Comparison of ENCODE assay signal across 8 mouse cellular contexts in genomic region chr5:76305616-76306015, GRCm38 (mm10). TPM values are rescaled to one million over a fixed set of nuclear protein-coding genes. Genes with fewer than 3 reads are reported as not detected.
DNase-seq lines count a peak whose midpoint lies in the region; ATAC-seq and TF ChIP-seq lines count a peak whose summit lies in the region.

No protein-coding gene starts in this region.

- 5% methylated on average over 8 of the region's 8 CpGs for WGBS in lung, embryonic 16.5 days
- 4% methylated on average over 8 of the region's 8 CpGs for WGBS in hindbrain, embryonic 11.5 days
- 9% methylated on average over 8 of the region's 8 CpGs for WGBS in liver, embryonic 14.5 days (ENCODE audit: insufficient replicate concordance)
- WGBS in stomach, postnatal 0 days, result 4% methylated on average over 8 of the region's 8 CpGs

- no peak for TF ChIP-seq CTCF in liver, embryonic 14.5 days (IDR thresholded peaks at IDR 0.05; ENCODE audit: low read depth)
- TF ChIP-seq CTCF in stomach, postnatal 0 days (IDR thresholded peaks at IDR 0.05; ENCODE audit: low read depth), result no peak

- DNase-seq in lung, postnatal 25 days (ENCODE audit: low spot score), result no peak
- DNase-seq in cerebellum, postnatal 14 days, result peak; percentile 35 to 48
- DNase-seq in hindbrain, embryonic 11.5 days (ENCODE audit: low spot score), result peak; percentile 37
- DNase-seq in liver, embryonic 14.5 days (ENCODE audit: low read depth in 3 of 3, low spot score in 3 of 3), result no peak
- DNase-seq in stomach, postnatal 0 days (ENCODE audit: low spot score), result peak; percentile 30
- DNase-seq in layer of hippocampus, postnatal 14 days (ENCODE audit: low spot score in 2 of 2), result no peak

- no peak for ATAC-seq in lung, embryonic 16.5 days (ENCODE audit: low read depth)
- ATAC-seq in hindbrain, embryonic 11.5 days (ENCODE audit: low FRiP score), result no peak
- no peak for ATAC-seq in liver, embryonic 14.5 days (ENCODE audit: insufficient read depth)
- ATAC-seq in stomach, postnatal 0 days (ENCODE audit: low FRiP score, low TSS enrichment), result no peak
- no peak for ATAC-seq in megakaryocyte progenitor cell, adult 5-6 weeks (replicated peaks; ENCODE audit: poor library complexity)

- no peaks in the 10 kb centered on the region for H3K9me3 ChIP-seq in lung, embryonic 16.5 days (ENCODE audit: control insufficient read depth, low read length)
- no peaks in the 10 kb centered on the region for H3K9me3 ChIP-seq in hindbrain, embryonic 11.5 days (ENCODE audit: control insufficient read depth, low read length)
- H3K9me3 ChIP-seq in liver, embryonic 14.5 days (ENCODE audit: control insufficient read depth, low read length), result no peaks in the 10 kb centered on the region
- no peaks in the 10 kb centered on the region for H3K9me3 ChIP-seq in stomach, postnatal 0 days (ENCODE audit: control insufficient read depth, low read length)

- no peak overlapping the region for H3K9ac ChIP-seq in lung, embryonic 16.5 days (ENCODE audit: low read length)
- no peak overlapping the region for H3K9ac ChIP-seq in hindbrain, embryonic 11.5 days (ENCODE audit: low read depth, low read length)
- H3K9ac ChIP-seq in liver, embryonic 14.5 days (replicated peaks), result no peak overlapping the region
- H3K9ac ChIP-seq in stomach, postnatal 0 days (ENCODE audit: low read length), result no peak overlapping the region

- H3K27me3 ChIP-seq in lung, embryonic 16.5 days (ENCODE audit: control insufficient read depth, insufficient read depth, low read depth, low read length), result no peaks in the 10 kb centered on the region
- H3K27me3 ChIP-seq in hindbrain, embryonic 11.5 days (ENCODE audit: control insufficient read depth, insufficient read depth, low read length), result no peaks in the 10 kb centered on the region
- H3K27me3 ChIP-seq in liver, embryonic 14.5 days (ENCODE audit: control insufficient read depth, insufficient read depth, low read length), result peaks cover 5% of the 10 kb centered on the region
- no peaks in the 10 kb centered on the region for H3K27me3 ChIP-seq in stomach, postnatal 0 days (ENCODE audit: control insufficient read depth, insufficient read depth, low read length)

- H3K27ac ChIP-seq in lung, embryonic 16.5 days (ENCODE audit: low read length), result no peak overlapping the region
- H3K27ac ChIP-seq in hindbrain, embryonic 11.5 days (ENCODE audit: low read depth, low read length), result no peak overlapping the region
- H3K27ac ChIP-seq in liver, embryonic 14.5 days, result no peak overlapping the region
- peak overlapping the region; percentile 2; the same call in 1 of the 2 replicates for H3K27ac ChIP-seq in stomach, postnatal 0 days (replicated peaks)

- peaks cover 13% of the 10 kb centered on the region; the same call in 1 of the 2 replicates for H3K4me1 ChIP-seq in lung, embryonic 16.5 days (replicated peaks; ENCODE audit: control insufficient read depth, insufficient read depth, low read length)
- no peaks in the 10 kb centered on the region for H3K4me1 ChIP-seq in hindbrain, embryonic 11.5 days (replicated peaks; ENCODE audit: control insufficient read depth, insufficient read depth, low read length)
- 0 out of 4 replicates have a peak, but pooled peaks cover 0 to 7% of the 10 kb centered on the region in 2 experiments for H3K4me1 ChIP-seq in liver, embryonic 14.5 days (replicated peaks; ENCODE audit: control insufficient read depth in 2 of 2, insufficient read depth in 2 of 2, low read length in 1 of 2)
- no peaks in the 10 kb centered on the region for H3K4me1 ChIP-seq in stomach, postnatal 0 days (replicated peaks; ENCODE audit: control insufficient read depth, insufficient read depth)

- peak overlapping the region; percentile 96 for H3K4me2 ChIP-seq in lung, embryonic 16.5 days (ENCODE audit: low read depth, low read length)
- H3K4me2 ChIP-seq in hindbrain, embryonic 11.5 days (replicated peaks; ENCODE audit: low read depth, low read length), result peak overlapping the region; percentile 56
- H3K4me2 ChIP-seq in liver, embryonic 14.5 days (ENCODE audit: low read depth), result peak overlapping the region; percentile 79
- peak overlapping the region; percentile 86 for H3K4me2 ChIP-seq in stomach, postnatal 0 days (replicated peaks; ENCODE audit: low read depth)

- no peaks in the 10 kb centered on the region for H3K36me3 ChIP-seq in lung, embryonic 16.5 days (ENCODE audit: control insufficient read depth, insufficient read depth, low read length)
- no peaks in the 10 kb centered on the region for H3K36me3 ChIP-seq in hindbrain, embryonic 11.5 days (ENCODE audit: control insufficient read depth, insufficient read depth, low read length)
- no peaks in the 10 kb centered on the region for H3K36me3 ChIP-seq in liver, embryonic 14.5 days (replicated peaks; ENCODE audit: control insufficient read depth, insufficient read depth, low read depth)
- H3K36me3 ChIP-seq in stomach, postnatal 0 days (ENCODE audit: control insufficient read depth, insufficient read depth, low read length), result no peaks in the 10 kb centered on the region

- H3K4me3 ChIP-seq in lung, embryonic 16.5 days (ENCODE audit: low read length), result peak overlapping the region; percentile 91
- H3K4me3 ChIP-seq in hindbrain, embryonic 11.5 days (ENCODE audit: low read depth, low read length), result peak overlapping the region; percentile 76; the same call in 1 of the 2 replicates
- no peak overlapping the region; a peak in 1 of 4 replicates for H3K4me3 ChIP-seq in liver, embryonic 14.5 days (ENCODE audit: insufficient read depth in 1 of 2, low read depth in 2 of 2, low read length in 2 of 2)
- peak overlapping the region; percentile 99; the same call in 1 of the 2 replicates for H3K4me3 ChIP-seq in stomach, postnatal 0 days (ENCODE audit: low read depth, low read length)

- no peak for TF ChIP-seq EP300 in liver, embryonic 14.5 days (IDR thresholded peaks at IDR 0.05; ENCODE audit: low read depth)
- TF ChIP-seq EP300 in stomach, postnatal 0 days (optimal IDR thresholded peaks at IDR 0.05), result no peak

RNA-seq across cellular contexts. Expression of gene Clock, which starts 1.0 kb away (rescaled TPM):
- polyA plus RNA-seq in lung, embryonic 16.5 days (2015; fragmentation: Nextera tagmentation; extraction: Ambion mirVana), result 13.9 and 14.9 TPM in 2 replicates
- polyA plus RNA-seq in hindbrain, embryonic 11.5 days (2014; fragmentation: Nextera tagmentation; extraction: Ambion mirVana), result 13.9 and 16.6 TPM in 2 replicates
- polyA plus RNA-seq in liver, embryonic 14.5 days (2012; rRNA removed), result 1.2 and 1.6 TPM in 2 replicates
- 1.7 TPM in 2 replicates for polyA plus RNA-seq in liver, embryonic 14.5 days (2014; fragmentation: Nextera tagmentation; extraction: Ambion mirVana)
- 6.6 and 6.7 TPM in 2 replicates for polyA plus RNA-seq in stomach, postnatal 0 days (2015; fragmentation: Nextera tagmentation; extraction: Ambion mirVana)
- total RNA-seq in layer of hippocampus, postnatal 14 days (2021), result 10 to 100 TPM; 47.9 to 48.5 TPM
- total RNA-seq in megakaryocyte progenitor cell, adult 5-6 weeks (2015), result 5.9 and 6.1 TPM in 2 replicates
- total RNA-seq in megakaryocyte progenitor cell, adult 5-6 weeks (2017), result 7.1 and 7.5 TPM in 2 replicates

RNA-seq across cellular contexts. Expression of gene Pdcl2, which starts 25.3 kb away (rescaled TPM):
- polyA plus RNA-seq in lung, embryonic 16.5 days (2015; fragmentation: Nextera tagmentation; extraction: Ambion mirVana), result not detected in 2 replicates
- polyA plus RNA-seq in hindbrain, embryonic 11.5 days (2014; fragmentation: Nextera tagmentation; extraction: Ambion mirVana), result not detected in 2 replicates
- polyA plus RNA-seq in liver, embryonic 14.5 days (2012; rRNA removed), result not detected in 2 replicates
- polyA plus RNA-seq in liver, embryonic 14.5 days (2014; fragmentation: Nextera tagmentation; extraction: Ambion mirVana), result not detected in 2 replicates
- polyA plus RNA-seq in stomach, postnatal 0 days (2015; fragmentation: Nextera tagmentation; extraction: Ambion mirVana), result not detected in 2 replicates
- total RNA-seq in layer of hippocampus, postnatal 14 days (2021), result not detected
- total RNA-seq in megakaryocyte progenitor cell, adult 5-6 weeks (2015), result not detected in 2 replicates
- total RNA-seq in megakaryocyte progenitor cell, adult 5-6 weeks (2017), result not detected in 2 replicates

RNA-seq across cellular contexts. Expression of gene Nmu, which starts 58.0 kb away (rescaled TPM):
- 0.26 and 0.57 TPM in 2 replicates for polyA plus RNA-seq in lung, embryonic 16.5 days (2015; fragmentation: Nextera tagmentation; extraction: Ambion mirVana)
- not detected in 2 replicates for polyA plus RNA-seq in hindbrain, embryonic 11.5 days (2014; fragmentation: Nextera tagmentation; extraction: Ambion mirVana)
- not detected in 2 replicates for polyA plus RNA-seq in liver, embryonic 14.5 days (2012; rRNA removed)
- polyA plus RNA-seq in liver, embryonic 14.5 days (2014; fragmentation: Nextera tagmentation; extraction: Ambion mirVana), result not detected in 2 replicates
- polyA plus RNA-seq in stomach, postnatal 0 days (2015; fragmentation: Nextera tagmentation; extraction: Ambion mirVana), result 8.1 and 10.1 TPM in 2 replicates
- not detected for total RNA-seq in layer of hippocampus, postnatal 14 days (2021)
- not detected in 2 replicates for total RNA-seq in megakaryocyte progenitor cell, adult 5-6 weeks (2015)
- not detected in 2 replicates for total RNA-seq in megakaryocyte progenitor cell, adult 5-6 weeks (2017)

Comparison
In these comparisons a context has a peak if more than half of its experiments do, and no peak if none do; other contexts are left out.
1. H3K4me3 ChIP-seq: peak in lung, embryonic 16.5 days (single experiment), hindbrain, embryonic 11.5 days (single experiment) and stomach, postnatal 0 days (single experiment); none in liver, embryonic 14.5 days (0 of 2).
2. DNase-seq: peak in cerebellum, postnatal 14 days (2 of 2), hindbrain, embryonic 11.5 days (single experiment) and stomach, postnatal 0 days (single experiment); none in lung, postnatal 25 days (single experiment), liver, embryonic 14.5 days (0 of 3) and layer of hippocampus, postnatal 14 days (0 of 2).
3. Peak in every context shown above with its lines, with median percentiles within 50 percentile points of each other: H3K4me2 ChIP-seq.